Mouse (Mus musculus) CD8-positive naive resting alpha-beta T cell, adult 2 months (primary cell): ENCODE measurements around the gene Tnip2.
A peak's percentile ranks its signal among the peaks of the same experiment; 100 is the strongest.

Experiments used
- DNase-seq, 2 experiments: peaks; one replicate each; pipeline ENCODE4 v3.0.0; 2022; ENCODE audit warnings: low read depth in 2 of 2, low spot score in 2 of 2

The Tnip2 gene

DNA sequence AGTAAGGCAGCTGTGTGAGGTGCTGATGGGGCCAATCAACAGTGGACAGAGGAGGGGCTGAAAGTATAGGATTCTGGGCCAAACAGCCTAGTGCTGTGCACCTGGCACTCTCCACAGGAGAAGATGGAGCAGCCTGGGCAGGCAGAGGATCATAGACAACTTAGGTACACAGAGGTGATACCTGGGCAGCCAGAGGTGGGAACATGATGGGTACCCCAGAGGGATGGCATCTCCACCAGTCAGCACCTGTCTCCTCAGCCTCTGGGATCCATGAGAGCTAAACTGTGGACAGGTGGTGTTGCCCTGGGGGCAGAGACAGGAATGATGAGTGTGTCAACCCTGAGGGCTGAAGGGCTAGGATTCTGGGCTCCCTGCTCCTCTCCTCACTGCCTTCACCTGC is 10.7 kb upstream of the Tnip2 start:
- no peak for DNase-seq

DNA sequence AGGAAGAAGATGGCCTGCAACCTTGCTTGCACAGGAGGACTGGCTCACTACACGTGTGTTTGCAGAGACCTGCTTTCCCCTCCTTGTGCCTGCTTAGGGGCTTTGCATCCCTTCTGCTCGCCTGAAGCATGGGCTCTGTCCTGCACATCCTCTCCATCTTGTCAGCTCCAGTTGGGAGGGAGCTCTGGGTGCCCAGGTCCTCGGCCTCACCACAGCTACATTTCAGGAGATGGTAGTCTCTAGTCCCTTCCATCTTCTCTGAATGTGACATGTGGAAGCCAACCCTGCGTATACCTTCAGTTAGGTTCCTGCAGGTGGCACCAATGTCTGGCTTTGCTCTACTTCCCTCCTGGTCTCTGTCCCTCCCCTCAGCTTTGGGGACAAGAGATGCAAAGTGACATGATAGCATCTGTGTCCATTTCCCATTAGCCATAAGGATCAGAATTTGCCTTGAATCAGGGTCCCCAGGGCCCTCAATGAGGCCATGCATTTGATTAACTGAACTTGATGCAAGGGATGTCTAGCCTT is 10.2 kb upstream of the Tnip2 start:
- no peak for DNase-seq

DNA sequence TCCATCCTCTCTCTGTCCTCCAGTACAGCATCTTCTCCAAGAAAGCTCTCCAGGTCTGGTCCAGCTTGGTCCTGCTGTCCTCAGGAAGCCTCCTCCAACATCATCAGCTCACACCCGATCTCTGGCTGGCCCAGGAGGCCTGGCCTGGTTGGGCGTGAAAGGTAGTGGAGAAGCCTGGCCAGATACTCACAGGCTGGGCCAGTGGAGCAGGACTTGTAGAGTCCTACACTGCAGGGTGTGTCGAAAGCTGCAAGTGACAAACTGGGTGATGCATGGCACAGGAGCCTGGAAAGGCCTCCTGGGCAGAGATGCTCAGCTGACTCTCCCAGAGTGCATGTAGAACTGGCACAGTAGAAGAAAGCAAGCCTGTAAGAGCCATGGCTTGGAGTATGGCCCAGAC is 7.5 kb upstream of the Tnip2 start:
- no peak for DNase-seq

- DNase-seq = peak; percentile 51 to 65
These were observed 6.8 kb upstream of the Tnip2 start for GRCm38 (mm10) chr5:34520458-34521209.

- DNase-seq = no peak
These were observed 5.7 kb upstream of the Tnip2 start for GRCm38 (mm10) chr5:34519389-34519910.

DNA sequence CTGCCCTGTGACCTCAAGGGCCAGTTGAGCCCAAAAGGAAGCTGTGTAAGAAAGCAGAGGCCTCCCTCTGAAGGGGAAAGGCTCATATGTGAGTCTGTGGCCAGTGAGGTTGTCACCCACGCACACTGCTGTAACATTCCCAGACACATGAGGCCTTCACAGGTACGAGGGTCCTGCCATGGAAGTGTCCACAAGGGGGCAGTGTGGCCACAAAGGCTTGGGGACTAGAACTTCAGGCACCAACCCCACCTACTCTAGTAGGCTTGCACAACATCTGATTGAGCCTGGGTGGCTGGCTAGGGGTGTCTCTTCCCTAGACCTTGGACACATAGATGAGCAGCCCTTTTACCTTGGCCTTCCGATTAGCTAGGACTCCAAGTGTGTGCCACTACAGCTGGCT is 4.1 kb upstream of the Tnip2 start:
- DNase-seq = peak; percentile 82 to 89

- no peak for DNase-seq
These were observed 1.3 kb upstream of the Tnip2 start for GRCm38 (mm10) chr5:34515096-34515495.

DNA sequence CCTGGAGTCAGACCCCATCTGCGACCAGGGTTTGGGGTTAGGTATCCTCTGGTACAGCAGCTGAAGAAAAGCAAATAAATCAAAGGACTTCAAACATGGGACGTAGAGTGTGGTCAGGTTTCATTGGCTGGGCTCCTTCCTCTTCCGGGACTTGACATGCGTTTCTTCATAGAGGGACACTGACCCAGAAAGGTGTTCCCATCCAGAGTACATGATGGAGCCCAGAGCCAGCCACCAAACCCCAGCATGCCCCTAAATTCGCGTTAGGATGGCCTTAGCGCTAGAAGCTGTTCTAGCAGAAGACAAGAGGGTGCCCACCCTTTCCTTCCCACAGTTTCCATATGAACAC is 401 bp upstream of the Tnip2 start:
- DNase-seq = no peak

GRCm38 (mm10) chr5:34512486-34512885 is 1.3 kb downstream of the Tnip2 start:
- no peak for DNase-seq

DNA sequence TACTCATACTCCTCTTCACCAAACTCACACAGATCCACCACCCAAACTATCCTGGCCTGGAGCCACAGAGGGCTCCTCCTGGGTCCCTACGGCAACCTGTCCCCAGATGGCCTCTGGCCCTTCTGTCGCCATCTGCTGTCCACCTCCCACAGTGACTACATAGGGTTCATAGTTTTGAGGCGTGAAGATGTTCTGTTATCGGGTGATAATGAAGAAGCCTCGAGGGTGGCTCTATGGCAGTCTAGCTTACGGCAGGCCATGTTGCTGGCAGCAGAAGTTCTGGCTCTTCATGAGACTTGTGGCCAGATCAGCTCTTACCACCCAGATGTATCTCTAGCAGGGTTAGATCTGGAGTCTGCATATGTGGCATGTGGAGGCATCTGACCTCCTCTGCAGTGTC is 11.0 kb downstream of the Tnip2 start:
- no peak for DNase-seq

DNA sequence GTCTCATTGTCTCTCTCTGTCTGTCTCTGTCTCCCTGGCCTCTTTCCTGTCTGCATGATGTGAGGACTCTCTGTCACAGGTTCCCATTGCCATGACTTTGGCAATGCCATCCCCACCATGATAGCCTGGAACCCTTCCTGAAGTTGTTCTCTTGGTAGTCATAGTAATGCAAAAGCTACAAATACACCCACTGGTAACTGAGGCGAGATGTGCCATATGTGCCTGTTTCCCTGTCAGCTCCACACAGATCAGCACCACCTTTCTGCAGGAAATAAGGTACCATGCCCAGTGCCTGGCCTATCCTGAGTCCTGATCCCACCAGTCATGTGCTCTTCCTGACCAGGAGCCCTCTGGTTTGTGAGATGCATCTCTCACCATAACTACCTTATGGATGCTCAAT is 11.4 kb downstream of the Tnip2 start:
- no peak for DNase-seq

- no peak for DNase-seq
These were observed 12.2 kb downstream of the Tnip2 start for GRCm38 (mm10) chr5:34501588-34501987.

- no peak for DNase-seq
These were observed 12.9 kb downstream of the Tnip2 start for GRCm38 (mm10) chr5:34500886-34501285.

DNA sequence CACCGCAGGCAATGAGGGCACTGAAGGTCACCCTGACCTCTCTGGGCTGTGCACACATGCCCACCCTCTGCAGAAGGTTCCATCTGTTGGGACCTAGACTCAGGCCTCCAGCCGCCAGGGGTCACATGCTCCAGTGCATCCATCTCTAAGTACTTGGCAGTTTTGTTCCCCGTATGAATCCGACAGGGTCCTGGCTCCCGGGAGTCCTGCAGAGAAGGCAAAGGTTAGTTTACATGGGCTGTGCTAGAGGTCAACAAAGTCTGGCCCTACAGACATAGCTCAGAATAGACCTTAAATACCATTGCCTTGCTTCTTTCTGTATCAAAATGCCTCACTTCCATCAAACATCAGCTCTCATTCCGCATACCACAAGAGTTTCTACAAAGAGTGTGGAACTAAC is 17.0 kb downstream of the Tnip2 start:
- no peak for DNase-seq

- DNase-seq = no peak
These were observed 24.4 kb downstream of the Tnip2 start for GRCm38 (mm10) chr5:34489418-34489787.

GRCm38 (mm10) chr5:34488741-34489417 is 24.9 kb downstream of the Tnip2 start:
- no peak for DNase-seq

- DNase-seq = no peak
These were observed 26.3 kb downstream of the Tnip2 start for GRCm38 (mm10) chr5:34487320-34488090.

GRCm38 (mm10) chr5:34485731-34486130 is 28.1 kb downstream of the Tnip2 start:
- DNase-seq = no peak

DNA sequence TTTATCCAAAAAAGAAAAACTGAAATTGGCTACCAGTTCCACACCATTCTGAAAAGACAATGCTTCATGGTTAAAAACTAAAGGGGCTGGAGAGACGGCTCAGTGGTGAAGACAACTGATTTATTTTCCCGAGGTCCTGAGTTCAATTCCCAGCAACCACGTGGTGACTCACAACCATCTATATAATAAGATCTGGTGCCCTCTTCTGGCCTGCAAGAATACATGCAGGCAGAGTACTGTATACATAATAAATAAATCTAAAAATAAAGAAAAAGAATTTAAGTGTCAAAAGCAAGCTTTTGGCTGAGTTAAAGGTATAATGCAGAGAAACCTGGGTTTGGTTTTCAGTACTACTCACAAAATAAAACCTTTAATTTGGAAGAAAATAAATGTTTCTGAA is 32.9 kb downstream of the Tnip2 start:
- DNase-seq = no peak

- DNase-seq = no peak
These were observed 45.6 kb downstream of the Tnip2 start for GRCm38 (mm10) chr5:34468039-34468775.

DNA sequence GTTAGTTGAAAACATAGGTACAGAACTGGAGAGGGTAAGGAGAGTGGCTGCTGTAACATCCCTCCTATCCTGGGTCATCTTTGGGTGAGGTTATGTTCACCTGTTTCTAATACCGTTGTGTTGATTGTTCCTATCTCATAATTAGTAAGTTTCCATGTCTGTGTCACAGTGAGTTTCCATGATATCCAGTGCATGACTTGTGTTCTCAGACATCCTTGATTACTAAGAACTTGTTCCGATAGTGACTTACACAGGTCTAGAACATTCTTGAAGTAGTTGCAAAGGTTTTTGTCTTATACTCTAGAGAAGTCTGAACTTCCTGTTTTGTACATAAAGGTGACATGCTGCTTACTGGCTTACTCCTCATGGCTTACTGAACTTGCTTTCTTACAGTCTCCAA is 47.1 kb downstream of the Tnip2 start:
- no peak for DNase-seq
